Mouse (Mus musculus) hindbrain, embryonic 10.5 days (tissue): ENCODE measurements around the gene Klc4. TPM values are rescaled to one million over a fixed set of nuclear protein-coding genes. Genes with fewer than 3 reads are reported as not detected.

ENCODE experiments used
- DNase-seq: peaks from one replicate; pipeline ENCODE4 v3.0.0-alpha.2; 2017; ENCODE audit warnings: low spot score
- H3K27ac ChIP-seq: fragments of 300-500 bp; sonication (generic); 2 replicates; pipeline ENCODE4 v1.5.1; 2016; ENCODE audit warnings: mild to moderate bottlenecking, moderate library complexity
- H3K27me3 ChIP-seq: fragments of 300-500 bp; sonication (generic); 2 replicates; pipeline ENCODE4 v1.6.1; 2016; ENCODE audit warnings: mild to moderate bottlenecking; ENCODE audit not compliant: poor library complexity, insufficient read depth, severe bottlenecking
- H3K36me3 ChIP-seq: fragments of 300-500 bp; sonication (generic); 2 replicates; pipeline ENCODE4 v1.6.1; 2016; ENCODE audit warnings: mild to moderate bottlenecking, moderate library complexity
- H3K4me1 ChIP-seq: fragments of 300-500 bp; sonication (generic); replicated peaks from 2 replicates; pipeline ENCODE4 v1.6.1; 2016; ENCODE audit warnings: mild to moderate bottlenecking
- H3K4me3 ChIP-seq: fragments of 300-500 bp; sonication (generic); 2 replicates; pipeline ENCODE4 v1.5.1; 2016; ENCODE audit warnings: mild to moderate bottlenecking, moderate library complexity
- H3K9me3 ChIP-seq: fragments of 300-500 bp; sonication (generic); 2 replicates; pipeline ENCODE4 v1.6.1; 2016; ENCODE audit warnings: mild to moderate bottlenecking, moderate library complexity
- WGBS: fragments of 180-500 bp; shearing (Covaris S2); methylation state at CpG from one replicate; pipeline ENCODE4 v1.1.7; 2016; 5-methylcytosine and 5-hydroxymethylcytosine counted together
- polyA plus RNA-seq: library from polyadenylated mRNA; unstranded; fragments of >200 nt; fragmentation: Nextera tagmentation; extraction: Ambion mirVana; gene quantifications from 2 replicates; pipeline ENCODE4 v1.2.1, GENCODE M21; 2016

The Klc4 gene
- polyA plus RNA-seq, result 35.3 and 38.1 TPM in 2 replicates

DNA sequence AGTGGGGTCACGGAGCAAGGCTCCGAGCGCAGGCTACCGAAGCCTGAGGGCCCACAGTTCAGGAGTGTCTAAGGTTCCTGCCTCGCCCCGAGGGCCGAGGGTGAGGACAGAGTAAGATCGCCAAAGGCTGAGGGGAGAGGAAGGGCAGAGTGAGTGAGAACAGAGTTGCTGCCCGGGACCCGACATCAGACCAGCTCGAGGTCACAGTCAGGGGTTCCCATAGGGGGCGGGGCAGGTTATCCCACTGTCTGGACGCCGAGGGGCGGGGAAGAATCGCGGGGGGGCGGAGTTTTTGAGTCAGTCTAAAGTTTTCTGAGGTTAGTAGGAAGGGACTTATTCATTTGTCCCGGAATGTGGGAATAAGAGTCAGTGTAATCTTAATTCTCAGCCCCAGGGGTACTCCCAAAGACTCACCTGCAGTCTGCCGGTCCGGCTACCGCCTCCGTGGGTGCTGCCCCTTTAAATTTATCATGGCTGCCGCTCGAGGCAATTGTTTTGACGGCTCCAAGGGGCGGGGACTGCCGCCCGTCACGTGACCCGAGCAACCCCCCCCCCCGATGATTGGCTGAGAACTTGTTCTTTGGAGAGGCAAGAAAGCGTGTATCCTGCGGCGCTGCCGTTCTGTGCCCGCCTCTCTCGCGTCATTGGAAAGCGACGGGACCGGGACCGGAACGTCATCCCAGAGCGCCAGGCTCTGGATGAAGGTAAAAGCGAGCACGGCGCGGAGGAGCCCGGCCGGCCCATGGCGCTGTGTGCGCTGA lies at the start of gene Klc4, which contains the start of gene Mrpl2:
Gene Klc4, minus strand, starts transcription at position 462 of the 761 bp plus-strand sequence.
Gene Mrpl2, plus strand, starts transcription at position 669 of the 761 bp plus-strand sequence.
- under 1% methylated on average over 53 of the region's 53 CpGs for WGBS

DNA sequence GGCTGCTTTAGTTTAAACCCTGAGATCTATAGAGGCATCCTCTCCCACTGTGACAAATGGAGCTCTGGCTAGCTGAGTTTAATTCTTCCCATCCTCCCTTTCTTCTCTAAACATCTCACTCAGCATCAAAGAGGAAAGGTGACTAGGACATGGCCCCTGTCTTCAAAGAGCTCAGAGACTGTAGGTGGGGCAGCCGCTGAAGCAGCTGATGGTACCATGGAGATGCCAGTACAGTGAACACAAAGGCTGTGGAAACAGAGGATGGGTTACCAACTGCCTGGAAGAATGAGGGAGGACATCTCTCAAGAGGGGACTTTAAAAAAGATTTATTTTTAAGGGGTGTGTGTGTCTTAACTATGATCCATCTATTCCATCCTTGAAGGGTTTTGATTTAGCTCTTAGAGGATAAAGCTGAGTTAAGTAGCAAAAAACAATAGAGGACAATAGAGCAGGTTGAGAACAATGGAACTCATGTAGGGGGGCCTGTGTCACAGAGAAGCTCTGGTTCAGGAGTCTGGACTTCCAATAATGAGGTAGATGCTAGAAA lies 48.8 kb upstream of the Klc4 start:
- Histone ChIP-seq H3K4me3 (no peak overlapping the region), H3K27me3 (no peaks in the 10 kb centered on the region), H3K27ac (no peak overlapping the region), H3K36me3 (peaks cover 83% of the 10 kb centered on the region), H3K4me1 (no peaks in the 10 kb centered on the region), H3K9me3 (no peaks in the 10 kb centered on the region)
- WGBS, result 78% methylated on average over 1 of the region's 1 CpGs
- DNase-seq, result no peak

More for the DNA sequence above, at the start of gene Klc4, which contains the start of gene Mrpl2:
- Histone ChIP-seq H3K27me3 (no peaks in the 10 kb centered on the region), H3K36me3 (peaks cover 34% of the 10 kb centered on the region), H3K27ac (peak within 1 kb of the TSS; percentile 90), H3K4me3 (peak within 1 kb of the TSS; percentile 86), H3K9me3 (no peaks in the 10 kb centered on the region), H3K4me1 (peaks cover 41% of the 10 kb centered on the region)
- peak; percentile 100 for DNase-seq

DNA sequence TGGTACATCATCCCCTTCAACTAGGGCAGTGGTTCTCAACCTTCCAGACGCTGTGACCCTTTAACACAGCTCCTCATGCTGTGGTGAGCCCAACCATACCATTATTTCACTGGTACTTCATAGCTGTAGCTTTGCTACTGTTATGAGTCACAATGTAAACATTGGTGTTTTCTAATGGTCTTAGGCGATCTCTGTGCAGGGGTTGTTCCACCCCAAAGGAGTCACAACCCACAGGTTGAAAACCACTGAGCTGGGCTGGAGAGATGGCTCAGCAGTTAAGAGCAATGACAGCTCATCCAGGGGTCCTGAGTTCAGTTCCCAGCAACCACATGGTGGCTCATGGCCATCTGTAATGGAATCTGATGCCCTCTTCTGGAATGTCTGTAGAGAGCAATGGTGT lies 45.6 kb upstream of the Klc4 start:
- no peak overlapping the region for H3K27ac ChIP-seq
- no peak overlapping the region for H3K4me3 ChIP-seq
- H3K4me1 ChIP-seq, result no peaks in the 10 kb centered on the region
- H3K9me3 ChIP-seq, result no peaks in the 10 kb centered on the region
- DNase-seq, result no peak
- H3K36me3 ChIP-seq, result peaks cover 81% of the 10 kb centered on the region
- WGBS, result 93% methylated on average over 2 of the region's 2 CpGs
- H3K27me3 ChIP-seq, result no peaks in the 10 kb centered on the region

DNA sequence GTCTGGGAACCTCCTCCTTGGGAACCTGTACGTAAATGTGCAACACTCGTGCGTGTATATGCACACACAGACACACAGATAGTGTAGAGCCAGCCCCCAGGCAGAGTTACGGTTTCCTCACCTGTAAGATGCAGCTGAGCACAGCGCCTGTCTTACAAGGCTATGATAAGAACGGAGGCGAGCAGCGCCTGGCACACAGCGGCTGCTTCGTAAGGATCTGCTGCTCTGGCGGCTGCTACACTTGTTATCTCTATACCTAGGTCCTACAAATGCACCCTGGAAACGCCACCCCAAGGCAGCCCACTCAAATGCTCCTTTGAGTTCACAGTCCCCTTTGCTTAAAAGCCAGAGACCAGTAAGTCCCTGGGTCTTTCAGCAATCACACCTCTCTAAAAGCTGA lies 44.8 kb upstream of the Klc4 start:
- no peaks in the 10 kb centered on the region for H3K4me1 ChIP-seq
- no peaks in the 10 kb centered on the region for H3K9me3 ChIP-seq
- no peak overlapping the region for H3K4me3 ChIP-seq
- no peaks in the 10 kb centered on the region for H3K27me3 ChIP-seq
- no peak for DNase-seq
- no peak overlapping the region for H3K27ac ChIP-seq
- peaks cover 81% of the 10 kb centered on the region for H3K36me3 ChIP-seq
- WGBS, result 93% methylated on average over 12 of the region's 12 CpGs

DNA sequence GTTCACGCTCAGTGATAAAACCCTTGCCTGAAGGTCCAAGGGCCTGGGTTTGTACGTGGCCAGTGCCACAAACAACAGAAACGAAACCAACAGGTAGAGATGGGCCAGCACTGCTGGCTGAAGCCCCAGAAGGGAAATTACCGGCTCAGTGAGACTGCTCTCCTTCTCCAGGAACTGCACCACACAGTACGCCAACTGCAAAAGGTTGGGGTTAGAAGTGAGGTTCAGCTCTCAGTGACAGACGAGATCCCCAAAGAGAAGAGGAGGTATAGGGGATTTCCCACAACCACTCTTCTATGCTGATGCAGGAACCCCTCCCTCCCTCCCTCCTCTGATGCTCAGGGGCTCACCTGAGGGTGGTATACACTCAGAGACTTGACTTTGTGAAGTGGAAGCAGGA lies 40.1 kb upstream of the Klc4 start:
- Histone ChIP-seq H3K4me3 (no peak overlapping the region), H3K27ac (no peak overlapping the region), H3K4me1 (peaks cover 14% of the 10 kb centered on the region), H3K27me3 (no peaks in the 10 kb centered on the region), H3K9me3 (no peaks in the 10 kb centered on the region), H3K36me3 (peaks cover 81% of the 10 kb centered on the region)
- no peak for DNase-seq
- WGBS, result 93% methylated on average over 6 of the region's 6 CpGs

DNA sequence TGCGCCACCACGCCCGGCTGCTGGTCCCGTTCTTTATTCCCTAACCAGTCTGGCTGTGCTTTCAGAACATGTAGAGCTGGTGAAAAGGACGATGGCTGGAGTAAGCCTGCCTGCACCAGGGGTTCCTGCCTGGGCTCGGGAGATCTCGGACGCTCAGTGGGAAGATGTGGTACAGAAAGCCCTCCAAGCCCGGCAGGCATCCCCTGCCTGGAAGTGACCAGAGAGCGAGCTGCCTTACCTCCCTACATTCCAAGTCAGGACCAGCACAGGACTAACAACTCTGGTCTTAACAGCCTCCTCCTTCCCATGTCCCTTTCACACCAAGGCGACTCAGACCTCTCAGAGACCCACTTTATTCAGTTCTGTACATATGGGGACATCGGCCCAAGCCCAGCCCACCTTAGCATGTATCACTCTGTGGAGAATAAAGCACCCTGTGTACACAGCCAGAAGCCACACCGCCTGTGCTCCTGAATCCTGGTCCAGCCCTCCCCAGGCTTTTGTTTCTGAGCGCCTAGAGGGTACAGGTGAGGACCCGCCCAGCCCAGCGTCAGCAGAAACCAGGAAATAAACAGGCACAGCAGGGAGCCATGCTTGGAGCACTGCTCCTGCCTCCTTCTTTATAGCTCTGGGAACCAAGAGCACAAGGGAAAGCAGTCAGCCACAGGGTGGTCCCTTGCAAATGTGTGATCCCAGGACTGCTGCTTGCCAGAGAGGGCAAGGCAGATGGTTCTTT lies 37.0 kb upstream of the Klc4 start:
- H3K4me3 ChIP-seq, result no peak overlapping the region
- no peaks in the 10 kb centered on the region for H3K27me3 ChIP-seq
- H3K27ac ChIP-seq, result no peak overlapping the region
- DNase-seq, result no peak
- H3K9me3 ChIP-seq, result no peaks in the 10 kb centered on the region
- peaks cover 42% of the 10 kb centered on the region for H3K4me1 ChIP-seq
- 84% methylated on average over 16 of the region's 16 CpGs for WGBS
- peaks cover 61% of the 10 kb centered on the region for H3K36me3 ChIP-seq

DNA sequence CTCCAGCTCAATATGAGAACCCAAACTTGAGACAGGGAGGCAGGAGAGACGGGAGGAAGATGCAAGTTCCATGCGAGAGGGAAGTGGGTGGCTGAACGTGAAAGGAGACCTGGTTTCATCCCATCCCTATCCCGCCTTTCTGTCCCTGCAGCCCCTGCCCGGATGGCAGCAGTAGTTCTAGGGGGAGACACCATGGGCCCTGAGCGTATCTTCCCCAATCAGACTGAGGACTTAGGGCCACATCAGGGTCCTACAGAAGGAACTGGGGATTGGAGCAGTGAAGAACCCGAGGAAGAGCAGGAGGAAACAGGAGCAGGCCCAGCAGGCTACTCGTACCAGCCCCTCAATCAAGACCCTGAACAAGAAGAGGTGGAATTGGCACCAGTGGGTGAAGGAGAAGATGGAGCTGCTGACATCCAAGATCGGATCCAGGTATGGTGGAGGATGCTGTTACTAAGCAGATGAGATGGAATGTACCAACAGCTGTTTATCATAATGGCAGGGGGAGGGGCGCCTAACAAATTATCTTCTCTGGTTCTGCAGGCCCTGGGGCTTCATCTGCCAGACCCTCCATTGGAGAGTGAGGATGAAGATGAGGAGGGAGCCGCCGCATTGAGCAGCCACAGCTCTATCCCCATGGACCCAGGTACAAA lies 35.8 kb upstream of the Klc4 start:
- H3K27ac ChIP-seq, result peak overlapping the region; percentile 92
- WGBS, result 29% methylated on average over 12 of the region's 12 CpGs
- H3K4me1 ChIP-seq, result peaks cover 42% of the 10 kb centered on the region
- peak overlapping the region; percentile 91 for H3K4me3 ChIP-seq
- peaks cover 61% of the 10 kb centered on the region for H3K36me3 ChIP-seq
- no peaks in the 10 kb centered on the region for H3K9me3 ChIP-seq
- DNase-seq, result no peak
- H3K27me3 ChIP-seq, result no peaks in the 10 kb centered on the region

DNA sequence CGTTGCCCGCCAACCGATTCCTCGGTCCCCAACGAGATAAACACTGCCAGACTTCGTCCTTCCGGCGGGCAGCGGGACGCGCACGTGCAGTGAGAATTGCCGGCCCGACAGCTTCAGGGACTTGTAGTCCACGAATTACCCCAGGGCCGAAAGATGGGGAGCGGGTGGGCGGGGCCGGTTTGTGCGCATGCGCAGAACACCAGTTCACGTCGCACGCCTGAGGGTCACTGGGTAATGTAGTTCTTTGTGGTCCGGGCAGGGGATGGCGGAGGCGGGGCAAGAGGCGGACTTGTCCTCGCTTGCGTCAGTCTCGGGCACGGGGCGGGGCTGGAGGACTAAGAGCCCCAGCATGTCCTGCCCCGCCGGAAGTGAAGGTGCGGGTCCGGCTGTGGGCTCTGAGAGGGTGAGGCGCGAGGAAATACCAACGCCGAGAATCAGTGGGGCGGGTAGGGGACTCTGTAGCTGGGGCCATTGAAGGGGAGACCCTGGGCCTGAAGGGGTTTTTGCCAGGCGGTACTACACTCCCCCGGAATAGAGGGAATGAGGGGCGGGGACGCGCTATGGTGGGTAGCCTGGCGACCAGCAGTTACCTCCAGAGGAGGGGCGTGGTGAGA lies 35.0 kb upstream of the Klc4 start, which contains the start of gene Klhdc3:
Gene Klhdc3, minus strand, starts transcription at position 155 of the 614 bp plus-strand sequence.
- H3K27ac ChIP-seq, result peak within 1 kb of the TSS; percentile 92
- no peaks in the 10 kb centered on the region for H3K9me3 ChIP-seq
- peak within 1 kb of the TSS; percentile 91 for H3K4me3 ChIP-seq
- H3K4me1 ChIP-seq, result peaks cover 45% of the 10 kb centered on the region
- WGBS, result under 1% methylated on average over 49 of the region's 49 CpGs
- peaks cover 61% of the 10 kb centered on the region for H3K36me3 ChIP-seq
- H3K27me3 ChIP-seq, result no peaks in the 10 kb centered on the region
- peak; percentile 100 for DNase-seq

DNA sequence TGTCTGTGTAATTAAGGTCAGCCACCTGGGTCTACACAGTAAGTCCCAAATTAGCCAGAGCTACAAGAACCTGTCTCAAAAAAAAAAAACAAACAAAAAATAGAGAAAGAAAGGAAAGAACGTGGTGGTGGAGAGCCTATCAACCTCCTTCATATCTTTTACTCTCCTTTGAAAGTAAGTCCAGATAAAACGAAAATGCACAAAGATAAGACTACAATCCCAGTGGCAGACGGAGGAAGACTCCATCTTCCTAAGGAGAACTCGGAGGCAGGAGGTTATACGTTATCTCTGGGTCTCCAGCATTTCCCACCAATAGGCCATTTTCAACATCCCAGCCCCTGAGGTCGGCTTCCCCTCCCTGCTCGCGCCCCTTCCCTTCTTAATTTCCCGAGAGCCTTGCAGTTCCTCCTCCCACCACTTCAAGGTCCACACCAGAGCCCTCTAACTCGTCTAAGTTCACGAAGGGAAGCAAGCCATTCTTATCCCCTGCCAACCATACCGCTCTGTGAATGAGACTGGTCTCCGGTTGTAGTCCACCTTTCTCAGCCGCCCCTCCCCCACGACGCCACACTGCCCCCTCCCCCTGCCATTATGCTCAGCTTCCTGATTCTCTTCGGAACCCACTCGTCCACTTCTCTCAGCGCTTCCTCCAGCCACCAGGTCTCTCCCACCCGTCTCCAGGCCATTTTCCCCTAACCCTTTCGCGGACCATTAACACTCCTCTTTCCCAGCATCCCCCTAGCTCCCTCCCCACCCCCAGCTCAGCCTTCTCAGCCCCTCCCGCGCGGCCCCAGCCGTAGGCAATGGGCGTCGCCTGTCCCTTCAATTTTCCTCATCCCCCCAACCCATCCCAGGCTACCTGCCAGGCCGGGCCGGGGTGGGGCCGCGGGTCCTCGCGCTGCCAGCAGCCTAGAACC lies 34.3 kb upstream of the Klc4 start:
- Histone ChIP-seq H3K9me3 (no peaks in the 10 kb centered on the region), H3K4me1 (peaks cover 47% of the 10 kb centered on the region), H3K4me3 (peak overlapping the region; percentile 91), H3K36me3 (peaks cover 61% of the 10 kb centered on the region), H3K27ac (peak overlapping the region; percentile 92), H3K27me3 (no peaks in the 10 kb centered on the region)
- WGBS, result 1% methylated on average over 34 of the region's 34 CpGs
- peak; percentile 68 for DNase-seq

DNA sequence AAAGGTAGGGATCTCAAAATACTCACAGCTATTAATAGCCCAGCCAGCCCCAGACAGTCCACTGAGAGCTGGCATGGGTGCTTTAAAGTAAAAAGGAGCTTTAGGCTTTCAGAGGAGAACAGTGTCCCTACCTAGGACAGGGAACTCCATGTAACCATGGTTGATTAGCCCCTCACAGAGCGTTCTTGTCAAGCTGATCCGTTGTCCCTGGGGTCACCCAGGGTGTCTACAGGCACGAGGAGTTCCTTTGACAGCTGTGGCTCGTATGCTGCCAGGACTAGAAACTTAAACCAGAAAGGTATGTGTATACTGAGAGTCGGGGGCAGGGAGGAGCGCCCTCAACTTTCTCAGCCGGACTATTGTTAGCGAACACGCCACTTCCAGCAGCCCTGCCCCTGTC lies 33.1 kb upstream of the Klc4 start:
- no peaks in the 10 kb centered on the region for H3K9me3 ChIP-seq

DNA sequence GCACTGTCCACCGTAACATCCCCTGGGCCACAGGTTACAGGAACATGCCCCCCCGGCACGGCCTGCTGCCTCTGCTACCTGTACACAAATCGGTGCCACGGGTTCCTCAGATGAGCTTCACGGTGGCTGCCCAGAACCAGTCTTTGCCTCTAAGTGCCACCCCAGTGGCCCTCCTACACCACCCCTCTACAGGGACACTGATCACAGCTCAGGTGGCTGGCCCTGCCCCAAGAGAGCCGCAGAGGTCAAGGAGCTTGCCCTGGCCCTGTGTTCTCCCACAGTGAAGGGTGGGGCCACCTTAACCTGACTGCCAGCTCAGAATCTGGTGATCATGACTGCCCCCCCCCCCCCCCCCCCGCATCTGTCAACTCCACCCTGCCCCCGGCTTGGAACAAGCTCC lies 32.6 kb upstream of the Klc4 start, which contains the start of gene Mea1:
Gene Mea1, plus strand, starts transcription at position 378 of the 400 bp plus-strand sequence.
- Histone ChIP-seq H3K9me3 (no peaks in the 10 kb centered on the region), H3K4me3 (peak within 1 kb of the TSS; percentile 91), H3K27ac (peak within 1 kb of the TSS; percentile 92), H3K27me3 (no peaks in the 10 kb centered on the region), H3K4me1 (peaks cover 60% of the 10 kb centered on the region), H3K36me3 (peaks cover 51% of the 10 kb centered on the region)
- WGBS, result 92% methylated on average over 9 of the region's 9 CpGs
- no peak for DNase-seq

More for the DNA sequence above, 33.1 kb upstream of the Klc4 start:
- H3K4me1 ChIP-seq, result peaks cover 56% of the 10 kb centered on the region
- DNase-seq, result no peak
- H3K36me3 ChIP-seq, result peaks cover 56% of the 10 kb centered on the region
- H3K27me3 ChIP-seq, result no peaks in the 10 kb centered on the region
- H3K27ac ChIP-seq, result peak overlapping the region; percentile 51; the same call in 1 of the 2 replicates
- peak overlapping the region; percentile 91 for H3K4me3 ChIP-seq
- WGBS, result 71% methylated on average over 9 of the region's 9 CpGs
